Mouse (Mus musculus) brain, adult 2 months (tissue): Measurements from ENCODE around the gene Ddb2.

Experiments used
- DNase-seq: peaks from one replicate; pipeline ENCODE4 v3.0.0; 2011; ENCODE audit warnings: low read depth, low spot score

The Ddb2 gene

GRCm38 (mm10) chr2:91187431-91187830 is 49.4 kb downstream of the Ddb2 start:
- DNase-seq: peak; percentile 86

GRCm38 (mm10) chr2:91186208-91186607 is 50.6 kb downstream of the Ddb2 start:
- no peak for DNase-seq

DNA sequence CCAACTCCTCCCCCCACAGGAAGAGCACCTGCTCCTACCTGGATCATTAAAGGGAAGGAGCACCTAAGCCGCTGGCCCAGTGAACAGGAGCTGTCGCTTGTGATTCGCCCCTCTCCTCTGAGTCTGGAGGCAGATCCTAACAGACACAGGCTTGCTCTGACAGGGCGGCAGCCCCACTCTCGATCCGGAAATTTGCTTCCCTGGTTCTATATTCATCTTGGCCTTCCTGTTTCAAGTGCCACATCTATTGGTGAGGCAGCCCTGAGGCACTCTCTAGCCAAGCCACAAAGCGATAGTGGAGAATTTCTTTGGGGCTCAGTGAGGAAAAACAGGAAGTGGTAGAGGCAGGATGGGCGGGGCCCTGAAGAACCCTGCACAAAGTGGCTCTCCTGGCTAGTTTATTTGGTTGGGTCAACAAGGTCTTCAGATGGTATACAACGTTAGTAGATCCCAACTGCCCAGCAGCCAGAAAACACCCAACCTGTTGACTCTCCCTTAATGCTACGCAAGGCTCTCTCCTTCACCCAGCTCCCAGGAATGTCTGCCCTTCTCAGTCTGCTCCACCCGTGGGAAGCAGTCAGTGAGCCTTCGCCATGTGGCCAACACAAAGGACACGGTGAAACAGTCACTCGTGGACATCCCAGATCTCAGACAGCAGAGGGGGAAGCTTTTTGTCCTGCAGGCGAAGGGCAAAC is 52.9 kb downstream of the Ddb2 start, which contains the start of gene Madd:
Gene Madd (minus strand): TSS at position 127 of the 695 bp plus-strand sequence.
- DNase-seq: peak; percentile 44

DNA sequence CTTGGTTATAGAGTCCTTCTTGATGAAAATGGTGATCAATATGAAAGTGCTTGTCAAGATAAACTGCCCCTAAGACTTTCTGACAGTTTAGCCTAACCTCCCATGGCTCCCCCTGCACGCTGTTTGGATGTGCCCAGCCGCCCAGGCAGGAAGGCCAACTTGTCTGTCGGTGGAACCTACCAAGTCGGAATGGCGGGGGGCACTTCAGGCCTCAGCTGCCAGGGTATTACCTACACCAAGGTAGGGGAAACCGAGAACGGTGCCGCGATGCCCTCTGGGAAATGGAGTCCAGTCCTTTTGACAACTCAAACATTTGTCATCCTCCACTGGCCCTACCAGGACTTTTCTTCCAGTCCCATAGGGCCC is 53.7 kb downstream of the Ddb2 start:
- DNase-seq: peak; percentile 100

- peak; percentile 97 for DNase-seq
Measured at GRCm38 (mm10) chr2:91182405-91183147, 54.2 kb downstream of the Ddb2 start.

DNA sequence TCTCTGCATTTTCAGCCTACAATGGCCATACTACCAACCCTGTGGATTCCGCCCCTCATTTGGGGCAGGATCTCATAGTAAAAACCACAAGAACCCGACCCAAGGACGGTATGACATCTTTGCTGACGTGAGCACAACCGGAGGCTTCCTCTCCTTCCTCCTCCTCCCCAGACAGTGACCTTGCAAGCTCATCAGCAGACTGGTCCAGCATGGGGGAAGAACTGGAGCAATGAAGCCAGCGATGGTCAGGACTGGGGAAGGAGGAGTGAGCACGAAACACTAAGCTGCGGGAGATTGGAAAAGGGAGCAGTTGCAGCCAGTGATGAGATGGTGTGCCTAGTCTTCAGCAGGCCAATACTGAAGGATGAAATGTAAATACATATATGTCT is 54.8 kb downstream of the Ddb2 start:
- peak; percentile 83 for DNase-seq

- peak; percentile 73 for DNase-seq
Measured at GRCm38 (mm10) chr2:91180706-91181105, 56.1 kb downstream of the Ddb2 start.

- DNase-seq: no peak
Measured at GRCm38 (mm10) chr2:91179825-91180224, 57.0 kb downstream of the Ddb2 start.

- DNase-seq: no peak
Measured at GRCm38 (mm10) chr2:91176234-91176633, 60.5 kb downstream of the Ddb2 start.

- no peak for DNase-seq
Measured at GRCm38 (mm10) chr2:91175490-91175889, 61.3 kb downstream of the Ddb2 start.

DNA sequence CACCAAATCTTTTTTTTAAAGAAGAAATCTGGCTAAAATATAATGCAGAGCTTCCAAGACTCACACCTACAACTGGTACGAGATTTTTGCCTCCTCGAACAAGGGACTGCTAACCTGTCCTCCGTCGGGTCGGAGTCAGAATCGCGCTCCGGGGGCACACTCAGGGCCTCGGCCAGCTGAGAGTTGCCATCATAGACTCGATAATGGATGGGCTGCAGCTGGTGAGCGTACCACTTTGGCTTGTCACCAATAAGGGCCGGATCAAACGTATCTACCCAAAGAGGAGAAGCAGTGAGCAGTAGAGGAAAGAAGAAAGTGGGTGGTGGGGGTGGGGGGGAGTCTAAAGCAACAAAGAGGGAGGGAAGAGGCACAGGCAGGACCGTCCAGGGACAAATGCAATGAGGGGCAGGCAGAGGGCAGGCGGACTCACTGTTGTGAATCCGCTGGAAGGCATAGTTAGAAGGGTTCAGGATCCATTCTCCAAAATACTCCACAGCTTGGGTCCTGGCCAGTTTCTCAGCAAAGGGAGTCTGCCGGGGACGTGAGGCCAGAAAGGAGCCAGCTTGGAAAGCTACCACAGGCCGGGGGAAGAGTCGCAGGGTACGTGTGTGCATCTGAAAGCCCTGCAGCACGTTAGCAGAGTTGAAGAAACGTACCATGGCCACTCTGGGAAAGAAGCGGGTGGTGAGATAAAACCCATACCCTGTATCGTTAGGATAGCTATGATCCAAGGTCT is 67.0 kb downstream of the Ddb2 start:
- no peak for DNase-seq

DNA sequence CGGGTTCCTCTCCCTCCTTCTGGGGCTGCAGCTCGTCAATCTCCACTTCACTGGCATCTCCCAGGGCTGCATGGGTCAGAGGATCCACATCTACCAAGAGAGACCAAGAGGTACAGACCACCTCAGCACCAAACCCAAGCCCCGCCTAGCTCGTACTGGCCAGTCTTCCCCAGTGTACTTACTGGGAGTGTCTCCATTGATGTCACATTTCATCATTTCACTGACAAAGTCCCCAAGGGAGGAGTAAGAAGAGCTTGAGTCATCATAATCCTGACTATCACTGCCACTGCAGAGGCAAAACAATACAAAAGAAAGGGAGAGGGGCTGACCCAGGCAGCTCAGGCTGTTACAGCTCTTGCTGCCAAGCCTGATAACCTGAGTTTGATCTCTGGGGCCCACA is 69.2 kb downstream of the Ddb2 start:
- DNase-seq: no peak

DNA sequence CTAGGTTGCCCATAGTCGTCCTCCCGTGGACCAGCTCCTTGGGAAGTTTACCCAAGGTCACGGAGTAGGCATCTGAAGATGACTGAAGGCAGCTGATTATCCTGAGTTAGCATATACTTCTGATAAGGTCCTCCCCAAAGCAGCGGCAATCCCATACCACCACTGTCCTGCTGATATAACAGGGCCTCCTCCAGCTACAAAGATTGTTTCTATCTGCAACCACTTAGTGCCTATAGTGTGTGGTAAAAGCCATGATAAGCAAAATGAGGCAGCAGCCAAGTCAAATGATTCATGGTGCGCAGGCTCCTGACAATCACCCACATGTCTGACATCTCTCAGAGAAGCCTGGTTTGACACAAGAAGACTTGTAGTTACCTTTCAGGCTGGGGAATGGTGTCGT is 71.8 kb downstream of the Ddb2 start:
- DNase-seq: peak; percentile 52

DNA sequence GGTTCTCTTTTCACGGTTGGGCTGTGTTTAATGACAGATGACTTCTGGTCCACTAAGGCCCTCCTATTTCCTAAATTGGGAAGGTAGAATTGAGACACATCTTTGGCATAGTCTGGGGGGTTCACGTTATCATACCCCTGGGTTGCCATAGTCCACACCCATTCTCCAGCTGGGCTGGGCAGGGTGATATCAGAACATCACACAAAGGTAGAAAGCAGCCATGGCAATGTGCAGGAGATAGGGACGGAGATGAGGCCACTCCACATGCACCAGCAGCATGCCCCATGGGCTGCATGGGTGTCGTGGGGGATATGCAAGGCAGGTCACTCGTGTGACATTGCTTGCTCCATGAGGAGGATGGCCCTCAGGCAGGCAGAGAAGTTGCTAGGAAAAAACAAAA is 73.2 kb downstream of the Ddb2 start:
- no peak for DNase-seq

DNA sequence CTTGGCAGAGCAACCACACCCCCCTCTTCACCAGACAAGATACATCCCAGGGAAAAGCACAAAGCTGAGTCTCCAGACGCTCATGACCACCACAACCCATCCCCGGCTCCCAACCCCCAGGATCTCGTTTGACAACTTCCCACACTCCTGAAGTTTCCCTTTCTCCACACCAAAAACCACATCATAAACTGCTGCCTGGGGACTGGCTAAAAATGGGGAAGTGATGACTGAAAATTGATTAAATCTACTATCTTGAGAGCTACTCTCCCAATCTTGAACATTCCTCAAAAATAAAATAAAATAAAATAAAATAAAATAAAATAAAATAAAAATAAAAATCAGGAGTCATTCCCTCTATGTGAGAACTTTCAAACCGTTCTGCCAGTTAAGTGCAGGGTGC is 73.8 kb downstream of the Ddb2 start:
- DNase-seq: no peak
